Mouse (Mus musculus) erythroblast, embryonic 14.5 days (primary cell): ENCODE measurements around the gene Sgo2a. TPM values are rescaled to one million over a fixed set of nuclear protein-coding genes. Genes with fewer than 3 reads are reported as not detected.
"Not testable (repeated sequence)": the region's sequence is repeated elsewhere in the genome, so short reads cannot be mapped to it uniquely, and the experiment has no call there.

Source experiments
- H3K27me3 ChIP-seq: 2 replicates; pipeline ENCODE4 v1.6.1; 2012; ENCODE audit warnings: inconsistent platforms; ENCODE audit not compliant: control insufficient read depth
- H3K36me3 ChIP-seq: 2 replicates; pipeline ENCODE4 v1.6.1; 2012; ENCODE audit warnings: mild to moderate bottlenecking, inconsistent platforms; ENCODE audit not compliant: control insufficient read depth
- H3K4me1 ChIP-seq: 2 replicates; pipeline ENCODE4 v1.6.1; 2012; ENCODE audit warnings: inconsistent platforms; ENCODE audit not compliant: control insufficient read depth
- H3K4me3 ChIP-seq: replicated peaks from 2 replicates; pipeline ENCODE3; 2012; ENCODE audit warnings: moderate library complexity, mild to moderate bottlenecking, inconsistent platforms
- H3K9me3 ChIP-seq: 2 replicates; pipeline ENCODE4 v1.6.1; 2012; ENCODE audit warnings: low read length, inconsistent platforms, mixed read lengths; ENCODE audit not compliant: control insufficient read depth
- GATA1 ChIP-seq: IDR thresholded peaks from 2 replicates; pipeline ENCODE4 v1.6.1; 2012; ENCODE audit warnings: low read length, inconsistent platforms, mixed read lengths
- TAL1 ChIP-seq: IDR thresholded peaks from 3 replicates; pipeline ENCODE4 v1.6.1; 2012; ENCODE audit warnings: low read length, inconsistent platforms, mixed read lengths
- polyA plus RNA-seq: library from polyadenylated mRNA; stranded (reverse); fragments of >175 nt; gene quantifications from 2 replicates; pipeline ENCODE4 v1.2.3, GENCODE M21; 2012

The Sgo2a gene
- polyA plus RNA-seq, 1 experiment = 0.39 TPM

GRCm38 (mm10) chr1:58027707-58028106, 31.9 kb downstream of the Sgo2a start:
- Histone ChIP-seq H3K4me1 (peaks cover 36% of the 10 kb centered on the region), H3K27me3 (no peaks in the 10 kb centered on the region), H3K36me3 (peaks cover 41% of the 10 kb centered on the region), H3K9me3 (no peaks in the 10 kb centered on the region), H3K4me3 (no peak overlapping the region)
- TF ChIP-seq GATA1 = no peak
- no peak for TF ChIP-seq TAL1

- Histone ChIP-seq H3K4me1 (peaks cover 36% of the 10 kb centered on the region), H3K36me3 (peaks cover 22% of the 10 kb centered on the region), H3K27me3 (no peaks in the 10 kb centered on the region), H3K4me3 (peak within 1 kb of the TSS; percentile 44), H3K9me3 (no peaks in the 10 kb centered on the region)
- TF ChIP-seq TAL1 (no peak), GATA1 (no peak)
These were observed 33.9 kb downstream of the Sgo2a start, which contains the start of gene Aox1 for GRCm38 (mm10) chr1:58029636-58030117. TSS of gene Aox1 (plus strand) at chr1:58029931.

GRCm38 (mm10) chr1:58030156-58030871, 34.5 kb downstream of the Sgo2a start:
- H3K4me3 ChIP-seq = peak overlapping the region; percentile 44
- no peaks in the 10 kb centered on the region for H3K27me3 ChIP-seq
- no peaks in the 10 kb centered on the region for H3K9me3 ChIP-seq
- peaks cover 16% of the 10 kb centered on the region for H3K36me3 ChIP-seq
- no peak for TF ChIP-seq TAL1
- no peak for TF ChIP-seq GATA1
- peaks cover 36% of the 10 kb centered on the region for H3K4me1 ChIP-seq

GRCm38 (mm10) chr1:58031160-58031769, 35.5 kb downstream of the Sgo2a start:
- Histone ChIP-seq H3K4me1 (peaks cover 36% of the 10 kb centered on the region), H3K27me3 (no peaks in the 10 kb centered on the region), H3K4me3 (no peak overlapping the region), H3K9me3 (no peaks in the 10 kb centered on the region), H3K36me3 (peaks cover 12% of the 10 kb centered on the region)
- no peak for TF ChIP-seq GATA1
- no peak for TF ChIP-seq TAL1

GRCm38 (mm10) chr1:58037306-58037705, 41.5 kb downstream of the Sgo2a start:
- H3K4me3 ChIP-seq, H3K4me1 ChIP-seq, H3K9me3 ChIP-seq, H3K36me3 ChIP-seq, H3K27me3 ChIP-seq: not testable (repeated sequence)

GRCm38 (mm10) chr1:58045076-58045475, 49.3 kb downstream of the Sgo2a start:
- no peaks in the 10 kb centered on the region for H3K9me3 ChIP-seq
- no peaks in the 10 kb centered on the region for H3K4me1 ChIP-seq
- H3K36me3 ChIP-seq = no peaks in the 10 kb centered on the region
- no peak overlapping the region for H3K4me3 ChIP-seq
- TF ChIP-seq GATA1 (no peak), TAL1 (no peak)
- H3K27me3 ChIP-seq = no peaks in the 10 kb centered on the region

- Histone ChIP-seq H3K36me3 (no peaks in the 10 kb centered on the region), H3K27me3 (no peaks in the 10 kb centered on the region), H3K4me1 (no peaks in the 10 kb centered on the region), H3K9me3 (no peaks in the 10 kb centered on the region), H3K4me3 (no peak overlapping the region)
- TF ChIP-seq TAL1 (no peak), GATA1 (no peak)
These were observed 49.8 kb downstream of the Sgo2a start for GRCm38 (mm10) chr1:58045546-58045945.

- H3K9me3 ChIP-seq = no peaks in the 10 kb centered on the region
- no peaks in the 10 kb centered on the region for H3K27me3 ChIP-seq
- H3K36me3 ChIP-seq = no peaks in the 10 kb centered on the region
- TF ChIP-seq GATA1 = no peak
- TF ChIP-seq TAL1 = no peak
- no peak overlapping the region for H3K4me3 ChIP-seq
- no peaks in the 10 kb centered on the region for H3K4me1 ChIP-seq
These were observed 51.0 kb downstream of the Sgo2a start for GRCm38 (mm10) chr1:58046721-58047290.

GRCm38 (mm10) chr1:58049126-58049525, 53.4 kb downstream of the Sgo2a start:
- H3K9me3 ChIP-seq = no peaks in the 10 kb centered on the region
- no peaks in the 10 kb centered on the region for H3K27me3 ChIP-seq
- H3K4me3 ChIP-seq = no peak overlapping the region
- no peaks in the 10 kb centered on the region for H3K36me3 ChIP-seq
- no peaks in the 10 kb centered on the region for H3K4me1 ChIP-seq
- TF ChIP-seq GATA1 = no peak
- no peak for TF ChIP-seq TAL1
